Mouse (Mus musculus) B cell, adult 67 days (primary cell): ENCODE measurements around the gene Trpm1. TPM values are rescaled to one million over a fixed set of nuclear protein-coding genes. Genes with fewer than 3 reads are reported as not detected.

Experiments
- total RNA-seq, 2 experiments: library from RNA; stranded (reverse); gene quantifications; 4 replicates each; pipeline ENCODE4 v1.2.4; 2023

Trpm1 gene
- under 1 TPM in 1 of 2 experiments, not detected in 1; 0.49 TPM for total RNA-seq

DNA sequence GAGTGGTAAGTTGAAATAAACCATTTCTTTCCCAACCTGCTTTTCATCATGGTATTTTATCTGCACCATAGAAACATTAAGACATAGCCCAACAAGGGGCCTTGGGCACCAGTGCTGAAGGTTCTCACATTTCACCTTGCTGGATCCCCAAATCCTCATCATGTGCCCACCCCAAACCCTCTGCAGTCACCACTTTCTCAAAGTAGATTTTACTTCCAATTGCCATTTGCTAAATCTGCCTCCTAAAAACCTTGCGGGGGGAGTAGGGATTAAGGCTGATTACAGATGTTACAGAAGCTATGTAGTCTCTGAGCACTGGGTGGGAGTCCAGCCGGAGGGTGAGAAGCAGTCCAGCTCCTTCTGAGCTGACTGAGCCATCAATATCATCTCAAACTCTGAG, at the start of gene Trpm1:
Gene Trpm1 (plus strand): TSS at position 301 of the 400 bp plus-strand sequence.

DNA sequence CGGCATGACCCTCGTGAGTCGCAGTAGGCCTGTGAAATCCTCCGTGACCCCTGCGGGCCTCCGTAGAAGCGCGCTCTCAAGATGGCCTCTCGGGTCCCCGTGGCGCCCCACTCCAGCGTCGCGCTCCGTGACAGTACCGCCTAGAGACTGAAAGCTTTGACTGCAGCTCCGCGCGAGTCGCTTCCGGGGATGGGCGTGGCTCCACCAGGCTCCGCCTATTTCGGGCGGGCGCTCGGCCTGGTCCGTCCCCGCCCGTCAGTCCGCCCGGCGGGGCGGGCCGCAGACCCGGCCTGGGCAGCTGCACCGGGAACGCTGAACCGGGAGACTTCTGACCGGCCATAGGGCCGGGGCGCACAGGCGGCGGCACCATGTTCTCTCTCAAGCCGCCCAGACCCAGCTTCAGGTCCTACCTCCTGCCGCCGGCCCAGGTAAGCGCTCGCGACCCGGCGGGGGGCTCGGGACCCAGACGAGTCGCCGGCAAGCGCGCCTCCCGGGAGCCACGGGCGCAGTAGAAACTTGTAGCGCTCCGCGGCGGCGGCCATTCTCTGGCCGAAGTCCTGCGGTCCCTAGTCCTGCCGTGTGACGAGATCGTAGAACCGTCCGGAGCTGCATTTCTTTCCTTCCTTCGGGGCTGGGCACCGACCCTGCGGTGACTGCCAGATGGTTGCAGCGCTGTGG, 133.9 kb downstream of the Trpm1 start, which contains the start of gene Mtmr10:
Gene Mtmr10 (plus strand): TSS at position 240 of the 678 bp plus-strand sequence.

Other genes with a start within 250 kb of the Trpm1 start
- not detected for gene E030018B13Rik, start 237.0 kb upstream of the Trpm1 start, total RNA-seq
- 100 to 1,000 TPM; 247 to 251 TPM for gene Klf13, start 214.9 kb upstream of the Trpm1 start, total RNA-seq
- gene Mtmr10, start 133.8 kb downstream of the Trpm1 start, total RNA-seq = 10 to 100 TPM in 1 of 2 experiments, 1 to 10 TPM in 1; 9.0 to 10.6 TPM
- 10 to 100 TPM in 1 of 2 experiments, 1 to 10 TPM in 1; 9.4 to 12.4 TPM for gene Fan1, start 220.3 kb downstream of the Trpm1 start, total RNA-seq
- 10 to 100 TPM; 50.2 to 59.7 TPM for gene Mphosph10, start 238.4 kb downstream of the Trpm1 start, total RNA-seq
- 10 to 100 TPM in 1 of 2 experiments, 1 to 10 TPM in 1; 9.8 to 14.7 TPM for gene Mcee, start 238.8 kb downstream of the Trpm1 start, total RNA-seq